Mouse (Mus musculus) cortical plate, adult 2 months (tissue): ENCODE results near the gene Rassf3. TPM values are rescaled to one million over a fixed set of nuclear protein-coding genes. Genes with fewer than 3 reads are reported as not detected.
A peak's percentile ranks its signal among the peaks of the same experiment; 100 is the strongest.

Experiments
- H3K27ac ChIP-seq: fragments of 200-500 bp; 2 replicates; pipeline ENCODE4 v1.5.1; 2012; ENCODE audit warnings: low read length, control low read depth, inconsistent platforms; ENCODE audit not compliant: insufficient read depth
- H3K4me1 ChIP-seq: fragments of 200-500 bp; 2 replicates; pipeline ENCODE4 v1.6.1; 2011; ENCODE audit warnings: low read length; ENCODE audit not compliant: control insufficient read depth, insufficient read depth
- H3K4me3 ChIP-seq: fragments of 200-500 bp; 2 replicates; pipeline ENCODE4 v1.5.1; 2011; ENCODE audit warnings: mild to moderate bottlenecking, low read length, control low read depth; ENCODE audit not compliant: insufficient read depth
- CTCF ChIP-seq: fragments of 200-500 bp; IDR thresholded peaks from 2 replicates; pipeline ENCODE4 v1.5.1; 2011; ENCODE audit warnings: mild to moderate bottlenecking, control low read depth, low read length; ENCODE audit not compliant: insufficient read depth; ENCODE audit errors: extremely low read depth
- POLR2A ChIP-seq: fragments of 200-500 bp; IDR thresholded peaks from 2 replicates; pipeline ENCODE4 v1.6.1; 2011; ENCODE audit warnings: mild to moderate bottlenecking, low read length, control low read depth; ENCODE audit not compliant: insufficient read depth; ENCODE audit errors: extremely low read depth
- polyA plus RNA-seq: library from polyadenylated mRNA; depleted of rRNA; stranded (reverse); fragments of >200 nt; gene quantifications from 2 replicates; pipeline ENCODE4 v1.2.3, GENCODE M21; 2012

Gene Rassf3
- polyA plus RNA-seq, 1 experiment = 41.2 TPM

DNA sequence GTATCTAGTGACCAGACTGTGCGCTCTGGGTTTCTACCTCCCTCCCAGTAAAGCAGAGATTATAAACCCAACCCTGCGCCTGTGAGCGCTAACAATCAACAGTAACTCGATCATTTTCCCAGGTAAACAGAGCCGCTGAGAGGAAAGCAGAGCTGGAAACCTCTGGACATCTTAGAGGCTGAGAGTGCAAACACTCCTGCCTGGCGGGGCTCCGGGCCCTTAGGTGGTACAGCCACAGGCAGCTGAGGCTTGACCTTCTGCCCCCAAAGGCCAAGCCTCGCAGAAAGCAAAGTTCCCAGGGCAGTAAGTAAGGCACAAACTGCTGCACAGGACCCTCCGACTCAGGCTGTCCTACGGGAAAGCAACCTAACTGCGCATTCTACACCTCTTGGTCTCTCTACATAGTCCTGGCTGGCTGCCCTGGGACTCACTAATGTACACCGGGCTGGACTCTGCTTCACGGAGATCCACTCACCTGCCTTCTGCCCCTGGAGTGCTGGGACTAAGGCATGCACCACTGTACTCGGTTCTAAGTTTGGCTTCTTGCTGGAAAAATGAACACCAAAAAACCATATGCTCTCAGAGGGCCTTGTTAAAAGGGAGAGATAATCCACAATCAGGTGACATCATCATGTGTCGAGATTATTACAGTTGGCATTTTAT is 41.6 kb downstream of the Rassf3 start:
- no peak for TF ChIP-seq POLR2A
- TF ChIP-seq CTCF = no peak
- Histone ChIP-seq H3K4me3 (no peak overlapping the region), H3K27ac (no peak overlapping the region), H3K4me1 (peaks cover 7% of the 10 kb centered on the region)

DNA sequence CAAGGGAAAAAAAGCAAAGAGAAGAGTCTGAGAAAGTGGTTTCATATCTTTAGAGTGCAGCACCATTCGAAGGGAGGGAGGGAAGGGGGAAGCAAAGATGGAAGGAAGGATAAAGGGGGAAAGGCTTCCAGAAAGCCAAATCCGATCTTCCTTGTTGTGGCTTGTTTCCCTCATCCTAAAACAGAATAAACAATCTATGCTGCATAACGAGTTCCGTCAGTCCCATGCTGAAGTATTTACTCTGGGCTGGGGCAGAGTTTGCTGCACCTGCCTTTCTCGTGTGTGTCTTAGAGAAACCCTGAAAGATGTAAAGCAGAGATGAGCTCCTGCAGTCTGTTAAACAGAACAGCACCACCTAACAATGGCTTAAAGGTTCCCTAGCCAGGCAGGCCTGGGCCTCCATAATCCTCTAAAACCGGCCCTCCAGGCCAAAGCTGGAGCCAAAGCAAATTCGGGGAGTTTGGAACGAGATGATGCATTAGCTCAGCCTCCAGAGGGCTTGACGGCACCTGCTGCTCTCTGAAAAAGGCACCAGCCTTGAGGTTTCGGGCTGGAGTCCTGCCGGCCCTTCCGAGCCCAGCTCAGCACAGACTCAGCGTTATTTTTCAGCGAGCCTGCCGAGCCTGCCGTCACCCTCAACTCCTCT is 43.4 kb downstream of the Rassf3 start:
- H3K27ac ChIP-seq = peak overlapping the region; percentile 43
- H3K4me1 ChIP-seq = peaks cover 13% of the 10 kb centered on the region
- TF ChIP-seq CTCF (no peak), POLR2A (no peak)
- no peak overlapping the region for H3K4me3 ChIP-seq

DNA sequence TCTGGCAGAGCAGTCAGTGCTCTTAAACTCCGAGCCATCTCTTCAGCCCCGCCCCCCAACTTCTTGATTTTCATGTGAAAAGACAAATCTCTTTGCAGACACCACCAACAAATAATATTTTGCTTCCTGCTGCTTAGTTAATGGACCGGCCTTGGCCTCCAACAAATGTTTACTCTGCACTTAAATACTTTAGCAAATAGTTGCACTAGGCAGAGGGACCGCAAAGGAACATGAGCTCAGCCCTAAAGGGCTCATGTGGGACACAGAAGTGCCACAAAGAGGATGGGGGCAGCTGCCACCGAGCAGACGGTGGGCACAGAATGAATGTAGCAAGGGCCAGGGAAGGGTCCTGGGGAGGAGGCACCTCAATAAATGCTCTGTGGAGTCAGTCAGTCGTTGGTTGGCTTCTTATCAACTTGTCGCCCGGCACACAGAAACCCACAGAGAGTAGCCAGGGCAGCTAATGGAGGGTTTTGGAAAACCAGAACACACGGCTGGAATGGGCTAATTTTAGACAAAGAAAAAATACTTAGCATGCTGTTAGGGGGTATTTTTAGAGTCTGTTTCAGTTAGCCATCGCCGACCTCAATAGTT is 44.0 kb downstream of the Rassf3 start:
- no peak overlapping the region; the same call in 1 of the 2 replicates for H3K27ac ChIP-seq
- no peak overlapping the region for H3K4me3 ChIP-seq
- peaks cover 15% of the 10 kb centered on the region for H3K4me1 ChIP-seq
- TF ChIP-seq POLR2A = no peak
- no peak for TF ChIP-seq CTCF

DNA sequence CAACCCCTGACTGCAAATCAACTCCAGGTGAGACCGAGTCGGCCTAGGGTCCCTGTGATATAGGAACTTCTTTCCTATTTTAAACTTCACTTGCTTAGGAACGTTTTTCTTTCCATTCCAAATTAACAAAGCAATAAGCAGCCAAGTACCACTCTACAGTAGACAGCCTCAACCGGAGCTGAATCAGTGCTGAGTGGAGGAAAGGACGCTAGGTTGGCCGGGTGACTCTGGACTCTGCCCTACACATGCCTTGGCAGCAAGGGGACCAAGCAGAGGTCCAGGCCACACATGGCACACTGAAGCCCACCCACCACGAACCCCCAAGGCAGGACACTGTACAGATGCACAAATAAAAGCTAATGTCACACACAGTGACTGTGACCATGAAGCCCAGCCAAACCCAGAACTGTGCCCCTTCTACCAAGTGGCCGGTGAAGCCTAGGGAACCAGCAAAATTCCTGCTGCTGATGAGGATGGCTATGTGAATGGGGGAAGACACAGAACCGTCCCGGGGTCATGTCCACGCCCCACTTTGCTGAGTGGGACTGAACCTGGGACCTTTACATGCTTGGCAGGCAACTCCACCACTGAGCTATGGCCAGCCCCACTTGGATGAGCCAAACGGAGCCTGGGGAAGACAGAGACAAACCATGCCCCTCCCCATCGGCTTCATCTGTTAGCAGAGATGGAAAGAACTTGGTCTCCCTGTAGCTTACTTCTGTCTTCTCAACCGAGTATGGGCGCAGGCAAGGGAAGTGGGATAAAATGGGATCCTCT is 45.2 kb downstream of the Rassf3 start:
- peaks cover 15% of the 10 kb centered on the region for H3K4me1 ChIP-seq
- H3K4me3 ChIP-seq = no peak overlapping the region
- TF ChIP-seq CTCF (no peak), POLR2A (no peak)
- no peak overlapping the region for H3K27ac ChIP-seq

DNA sequence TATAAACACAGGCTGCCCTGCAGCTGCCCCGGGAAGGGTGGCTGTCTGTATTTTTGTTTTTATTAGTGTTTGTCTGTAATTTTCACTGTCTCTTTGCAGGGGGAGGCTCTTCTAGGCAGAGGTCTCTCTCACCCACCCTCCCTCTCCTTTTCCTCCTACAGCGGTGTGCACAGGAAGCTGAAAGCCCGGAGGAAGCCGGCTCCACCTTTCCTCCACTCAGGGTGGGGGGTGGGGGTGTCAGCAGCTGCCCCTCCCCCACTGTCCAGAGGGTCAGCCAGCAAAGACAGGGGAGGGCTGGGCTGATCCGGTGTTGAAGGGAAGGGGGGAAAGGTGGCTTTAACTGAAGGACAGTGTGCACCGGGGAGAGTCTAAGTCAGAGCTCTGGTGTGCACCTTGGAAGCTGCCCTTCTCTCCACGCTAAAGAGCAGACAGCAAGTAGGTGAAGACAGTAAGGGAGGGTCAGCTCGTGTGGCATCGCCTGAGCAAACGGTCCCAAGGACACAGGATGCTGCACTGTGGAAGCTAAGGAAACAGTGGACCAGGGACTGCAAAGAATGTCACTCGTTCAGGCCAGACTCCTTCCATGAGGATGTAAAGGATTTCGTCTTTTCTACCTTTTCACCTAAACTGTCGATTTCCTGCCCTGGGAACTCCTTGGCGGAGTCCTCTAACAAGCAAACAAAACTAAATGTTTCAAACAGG is 46.0 kb downstream of the Rassf3 start:
- no peak overlapping the region for H3K4me3 ChIP-seq
- peaks cover 15% of the 10 kb centered on the region for H3K4me1 ChIP-seq
- no peak for TF ChIP-seq POLR2A
- no peak for TF ChIP-seq CTCF
- H3K27ac ChIP-seq = peak overlapping the region; percentile 81; the same call in 1 of the 2 replicates

DNA sequence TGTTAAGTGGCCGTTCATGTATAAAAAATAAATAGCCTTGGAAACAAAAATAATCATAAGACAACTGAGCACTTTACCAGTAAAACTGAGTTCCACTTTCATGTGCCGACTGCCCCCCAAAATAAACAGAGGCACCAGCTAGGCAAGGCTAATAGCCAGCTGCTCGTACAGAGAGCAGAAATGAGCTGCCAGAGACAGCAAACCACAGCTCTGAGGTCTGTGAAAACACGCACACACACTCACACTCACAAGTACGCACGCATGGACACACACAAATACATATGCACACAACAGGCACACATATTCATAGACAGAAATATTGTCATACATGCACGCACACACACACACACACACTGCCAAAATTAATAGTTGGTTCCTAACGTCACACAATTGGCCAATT is 46.6 kb downstream of the Rassf3 start:
- TF ChIP-seq CTCF (no peak), POLR2A (no peak)
- Histone ChIP-seq H3K4me1 (peaks cover 15% of the 10 kb centered on the region), H3K4me3 (no peak overlapping the region), H3K27ac (peak overlapping the region; percentile 81)

DNA sequence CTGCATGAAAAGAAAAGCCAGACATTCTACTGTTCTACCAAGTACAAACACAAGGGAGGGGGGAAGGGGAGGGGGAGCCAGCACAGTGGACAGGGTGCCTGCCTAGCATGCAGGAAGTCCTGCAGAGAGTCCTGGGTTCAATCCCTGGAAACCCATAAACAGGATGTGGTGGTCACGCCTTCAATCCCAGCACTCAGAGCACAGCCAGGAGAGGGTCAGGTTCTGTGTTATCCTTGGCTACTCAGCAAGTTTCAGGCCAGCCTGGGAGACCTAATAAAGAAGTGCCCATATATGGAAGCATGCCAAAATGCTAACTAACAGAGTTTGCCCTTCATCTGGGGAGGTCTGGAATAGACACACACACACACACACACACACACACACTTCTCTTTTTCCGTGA is 47.1 kb downstream of the Rassf3 start:
- Histone ChIP-seq H3K4me3 (no peak overlapping the region), H3K4me1 (peaks cover 16% of the 10 kb centered on the region), H3K27ac (no peak overlapping the region)
- TF ChIP-seq POLR2A = no peak
- TF ChIP-seq CTCF = no peak

DNA sequence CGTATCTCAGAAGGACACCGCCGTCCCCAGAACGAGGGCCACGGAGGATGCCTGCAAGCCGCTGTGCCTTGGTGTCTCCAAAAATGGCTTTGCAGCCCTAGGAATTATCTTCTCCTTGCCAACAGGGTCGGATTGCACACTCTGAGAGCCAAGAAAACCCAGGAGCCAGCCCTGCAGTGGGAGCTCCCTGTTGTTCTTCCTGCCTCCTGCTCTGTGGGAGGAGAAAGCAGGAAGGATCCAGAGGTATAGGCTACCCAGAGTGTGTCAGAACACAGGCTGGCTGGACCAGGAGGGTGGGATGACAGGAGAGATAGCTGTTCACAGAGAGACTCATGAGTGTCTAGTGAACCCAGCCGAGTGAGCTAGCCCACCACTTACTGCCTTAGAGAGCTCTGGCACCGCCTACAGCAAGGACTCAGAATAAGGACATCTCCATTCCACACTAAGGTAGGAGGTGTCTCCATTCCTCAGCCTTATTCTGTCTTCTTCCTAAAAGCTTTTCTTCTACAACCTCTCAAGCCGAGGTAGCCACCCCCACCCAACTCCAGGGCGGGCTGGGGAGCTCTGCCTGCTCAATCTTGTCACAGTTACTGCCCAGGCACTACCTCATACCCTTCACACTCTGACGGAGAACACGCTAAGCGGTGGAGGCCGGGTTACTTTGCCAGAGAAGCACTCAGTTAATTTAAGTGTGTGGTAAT is 48.0 kb downstream of the Rassf3 start:
- Histone ChIP-seq H3K4me1 (peaks cover 17% of the 10 kb centered on the region), H3K4me3 (no peak overlapping the region), H3K27ac (peak overlapping the region; percentile 55)
- TF ChIP-seq CTCF = no peak
- TF ChIP-seq POLR2A = peak; percentile 53; the same call in 1 of the 2 replicates

DNA sequence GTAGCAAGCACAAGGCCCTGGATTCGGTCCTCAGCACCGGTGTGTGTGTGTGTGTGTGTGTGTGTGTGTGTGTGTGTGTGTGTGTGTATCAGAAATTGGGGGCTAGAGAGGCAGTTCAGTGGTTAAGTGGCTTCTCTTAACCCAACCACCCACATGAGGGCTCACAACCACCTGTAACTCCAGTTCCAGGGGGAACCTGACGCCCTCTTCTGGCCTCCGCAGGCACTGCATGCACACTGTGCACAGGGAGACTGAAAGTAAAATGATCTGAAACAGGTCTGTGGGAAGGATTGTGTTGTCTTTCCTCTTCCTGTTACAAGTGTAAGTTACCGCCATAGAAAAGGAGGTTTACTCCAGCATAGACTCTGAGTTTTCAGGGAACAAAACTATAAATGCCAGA is 49.0 kb downstream of the Rassf3 start:
- Histone ChIP-seq H3K4me1 (peaks cover 15% of the 10 kb centered on the region), H3K4me3 (no peak overlapping the region), H3K27ac (no peak overlapping the region)
- no peak for TF ChIP-seq POLR2A
- TF ChIP-seq CTCF = peak; percentile 33; the same call in 1 of the 2 replicates
